Comparison of ENCODE assay signal across 8 mouse cellular contexts in genomic region chr17:88258361-88258796, GRCm38 (mm10).
A peak's percentile ranks its signal among the peaks of the same experiment; 100 is the strongest.
DNase-seq lines count a peak whose midpoint lies in the region; ATAC-seq and TF ChIP-seq lines count a peak whose summit lies in the region.

No protein-coding gene starts in this region.

- no peaks in the 10 kb centered on the region for H3K27me3 ChIP-seq in kidney, postnatal 0 days (ENCODE audit: insufficient read depth, low read length)
- H3K27me3 ChIP-seq in kidney, embryonic 14.5 days (ENCODE audit: control insufficient read depth, insufficient read depth, low read length): no peaks in the 10 kb centered on the region
- no peaks in the 10 kb centered on the region for H3K27me3 ChIP-seq in limb, embryonic 10.5 days (ENCODE audit: low read depth, poor library complexity, severe bottlenecking)
- no peaks in the 10 kb centered on the region for H3K27me3 ChIP-seq in neural tube, embryonic 15.5 days (replicated peaks)

- TF ChIP-seq CTCF in kidney, postnatal 0 days (IDR thresholded peaks at IDR 0.05; ENCODE audit: low read depth): peak; percentile 29; the same call in 1 of the 2 replicates
- 0 out of 2 replicates have a peak, but pooled peaks have one; percentile 14 for TF ChIP-seq CTCF in olfactory bulb, adult 2 months (IDR thresholded peaks at IDR 0.05; ENCODE audit: insufficient read depth, low read depth, low read length)

- no peak overlapping the region for H3K4me3 ChIP-seq in kidney, postnatal 0 days (replicated peaks; ENCODE audit: low read depth, low read length)
- H3K4me3 ChIP-seq in kidney, embryonic 14.5 days (ENCODE audit: low read length): no peak overlapping the region
- no peak overlapping the region for H3K4me3 ChIP-seq in limb, embryonic 10.5 days
- no peak overlapping the region for H3K4me3 ChIP-seq in olfactory bulb, adult 2 months (ENCODE audit: insufficient read depth, low read depth, low read length)
- H3K4me3 ChIP-seq in neural tube, embryonic 15.5 days (replicated peaks): no peak overlapping the region

- TF ChIP-seq POLR2A in olfactory bulb, adult 2 months (IDR thresholded peaks at IDR 0.05; ENCODE audit: insufficient read depth, low read depth, low read length): no peak

- no peaks in the 10 kb centered on the region for H3K9me3 ChIP-seq in kidney, postnatal 0 days (replicated peaks; ENCODE audit: low read length)
- H3K9me3 ChIP-seq in kidney, embryonic 14.5 days (ENCODE audit: control insufficient read depth, low read length): no peaks in the 10 kb centered on the region
- no peaks in the 10 kb centered on the region for H3K9me3 ChIP-seq in limb, embryonic 10.5 days (replicated peaks)
- H3K9me3 ChIP-seq in neural tube, embryonic 15.5 days (replicated peaks): no peaks in the 10 kb centered on the region

- DNase-seq in kidney, postnatal 0 days (ENCODE audit: low spot score): peak; percentile 27
- peak; percentile 53 for DNase-seq in adrenal gland, postnatal 14 days
- DNase-seq in limb, embryonic 10.5 days (ENCODE audit: low spot score): peak; percentile 37
- DNase-seq in left cerebral cortex, adult 8-10 months (ENCODE audit: low spot score in 2 of 2): no peak
- DNase-seq in urinary bladder, postnatal 10 days (ENCODE audit: low spot score): no peak

- no peaks in the 10 kb centered on the region for H3K36me3 ChIP-seq in kidney, postnatal 0 days (ENCODE audit: insufficient read depth, low read length)
- no peaks in the 10 kb centered on the region for H3K36me3 ChIP-seq in kidney, embryonic 14.5 days (ENCODE audit: control insufficient read depth, insufficient read depth, low read length)
- no peaks in the 10 kb centered on the region for H3K36me3 ChIP-seq in limb, embryonic 10.5 days
- no peaks in the 10 kb centered on the region for H3K36me3 ChIP-seq in neural tube, embryonic 15.5 days

- WGBS in kidney, postnatal 0 days: 64% methylated on average over 11 of the region's 11 CpGs
- WGBS in kidney, embryonic 14.5 days: 80% methylated on average over 11 of the region's 11 CpGs
- WGBS in limb, embryonic 10.5 days: 72% methylated on average over 11 of the region's 11 CpGs
- 89% methylated on average over 11 of the region's 11 CpGs for WGBS in olfactory bulb, adult 2 months
- 84% methylated on average over 11 of the region's 11 CpGs for WGBS in neural tube, embryonic 15.5 days

- no peak overlapping the region for H3K9ac ChIP-seq in kidney, postnatal 0 days (ENCODE audit: low read depth, low read length)
- no peak overlapping the region for H3K9ac ChIP-seq in kidney, embryonic 14.5 days (ENCODE audit: low read depth, low read length)
- no peak overlapping the region for H3K9ac ChIP-seq in neural tube, embryonic 15.5 days (replicated peaks)

- no peaks in the 10 kb centered on the region for H3K4me1 ChIP-seq in kidney, postnatal 0 days (replicated peaks; ENCODE audit: insufficient read depth, low read length)
- H3K4me1 ChIP-seq in kidney, embryonic 14.5 days (ENCODE audit: control insufficient read depth, insufficient read depth, low read length): no peaks in the 10 kb centered on the region
- H3K4me1 ChIP-seq in limb, embryonic 10.5 days: peaks cover 24% of the 10 kb centered on the region
- H3K4me1 ChIP-seq in olfactory bulb, adult 2 months (ENCODE audit: control insufficient read depth, insufficient read depth, low read length): peaks cover 5% of the 10 kb centered on the region
- H3K4me1 ChIP-seq in neural tube, embryonic 15.5 days: peaks cover 13% of the 10 kb centered on the region

- no peak overlapping the region for H3K27ac ChIP-seq in kidney, postnatal 0 days
- H3K27ac ChIP-seq in kidney, embryonic 14.5 days (ENCODE audit: low read depth, low read length): no peak overlapping the region
- no peak overlapping the region for H3K27ac ChIP-seq in limb, embryonic 10.5 days
- no peak overlapping the region for H3K27ac ChIP-seq in olfactory bulb, adult 2 months (ENCODE audit: insufficient read depth, low read depth, low read length)
- H3K27ac ChIP-seq in neural tube, embryonic 15.5 days (replicated peaks): no peak overlapping the region

- H3K4me2 ChIP-seq in kidney, postnatal 0 days (ENCODE audit: low read length): no peak overlapping the region
- H3K4me2 ChIP-seq in kidney, embryonic 14.5 days (replicated peaks; ENCODE audit: low read depth, low read length): no peak overlapping the region
- no peak overlapping the region for H3K4me2 ChIP-seq in neural tube, embryonic 15.5 days

- ATAC-seq in kidney, postnatal 0 days (replicated peaks; ENCODE audit: low FRiP score, low read depth): no peak
- ATAC-seq in kidney, embryonic 14.5 days (ENCODE audit: low FRiP score, low TSS enrichment): no peak
- no peak for ATAC-seq in neural tube, embryonic 15.5 days (ENCODE audit: low FRiP score)

Comparison
In these comparisons a context has a peak if more than half of its experiments do, and no peak if none do; other contexts are left out.
1. DNase-seq: peak in kidney, postnatal 0 days (single experiment), adrenal gland, postnatal 14 days (single experiment) and limb, embryonic 10.5 days (single experiment); none in left cerebral cortex, adult 8-10 months (0 of 2) and urinary bladder, postnatal 10 days (single experiment).